22 mouse cellular contexts compared by ENCODE assay signal in genomic region chr10:75536123-75536522, GRCm38 (mm10). TPM values are rescaled to one million over a fixed set of nuclear protein-coding genes. Genes with fewer than 3 reads are reported as not detected.
A peak's percentile ranks its signal among the peaks of the same experiment; 100 is the strongest.
DNase-seq lines count a peak whose midpoint lies in the region; ATAC-seq and TF ChIP-seq lines count a peak whose summit lies in the region.
"Had no signal": no experiment of that assay in that cellular context is flagged by ENCODE, and none has a peak within 500 bp of the region (broad histone marks: within the 10 kb centered on the region; RNA-seq: fewer than 3 reads in every experiment).

No protein-coding gene starts in this region.

- H3K27ac ChIP-seq in spleen, adult 2 months (ENCODE audit: insufficient read depth, low read length): peak overlapping the region; percentile 63
- H3K27ac ChIP-seq: embryonic facial prominence, embryonic 13.5 days; hindbrain, embryonic 10.5 days; limb, embryonic 13.5 days; liver, embryonic 15.5 days; midbrain, embryonic 13.5 days; neural tube, embryonic 13.5 days; stomach, embryonic 15.5 days had no signal

- no peak for TF ChIP-seq POLR2A in spleen, adult 2 months (IDR thresholded peaks at IDR 0.05; ENCODE audit: low read depth, low read length)

- no peak overlapping the region for H3K4me3 ChIP-seq in spleen, adult 2 months (ENCODE audit: extremely low read depth, insufficient read depth, insufficient read length)
- H3K4me3 ChIP-seq: embryonic facial prominence, embryonic 13.5 days; heart, embryonic 12.5 days; hindbrain, embryonic 10.5 days; limb, embryonic 13.5 days; liver, embryonic 15.5 days; midbrain, embryonic 13.5 days; neural tube, embryonic 13.5 days; stomach, embryonic 15.5 days had no signal

- DNase-seq in heart, adult 11 months: peak; percentile 75
- no peak for DNase-seq in heart, postnatal 4 days
- peak in 1 of 2 experiments; percentile 30 for DNase-seq in spleen, adult 2 months (ENCODE audit: low read depth in 1 of 2, low spot score in 2 of 2)
- no peak for DNase-seq in spleen, postnatal 14 days (ENCODE audit: low spot score in 2 of 2)
- DNase-seq in thymus, postnatal 14 days: peak; percentile 34
- no peak for DNase-seq in embryo, embryonic 11 days
- DNase-seq in frontal cortex, postnatal 36 days (ENCODE audit: low spot score in 2 of 2): no peak
- DNase-seq: adrenal gland, adult 8-10 months; cerebellum, adult 9-11 months; kidney, adult 9 months; kidney, postnatal 36 days; layer of hippocampus, adult 9-11 months had no signal

- no peak for TF ChIP-seq CTCF in spleen, adult 2 months (IDR thresholded peaks at IDR 0.05; ENCODE audit: extremely low read depth, insufficient read depth, insufficient read length, insufficient replicate concordance)

- WGBS in spleen, adult 2 months: 64% methylated on average over 5 of the region's 5 CpGs

- H3K36me3 ChIP-seq in spleen, adult 2 months (ENCODE audit: control insufficient read depth, insufficient read depth, low read length): peaks cover 17% of the 10 kb centered on the region

- no peaks in the 10 kb centered on the region; the same call in 1 of the 2 replicates for H3K4me1 ChIP-seq in spleen, adult 2 months (ENCODE audit: control insufficient read depth, insufficient read depth, insufficient read length)
- H3K4me1 ChIP-seq: embryonic facial prominence, embryonic 13.5 days; hindbrain, embryonic 10.5 days; limb, embryonic 13.5 days; liver, embryonic 15.5 days; midbrain, embryonic 13.5 days; neural tube, embryonic 13.5 days; stomach, embryonic 15.5 days had no signal

- H3K27me3 ChIP-seq in spleen, adult 2 months (ENCODE audit: control insufficient read depth, insufficient read depth, low read length): no peaks in the 10 kb centered on the region
- H3K27me3 ChIP-seq: embryonic facial prominence, embryonic 13.5 days; heart, embryonic 12.5 days; limb, embryonic 13.5 days; liver, embryonic 15.5 days; midbrain, embryonic 13.5 days; neural tube, embryonic 13.5 days; stomach, embryonic 15.5 days had no signal

- ATAC-seq in activated CD4-positive, CD25-positive, alpha-beta regulatory T cell, adult 4 months: peak; percentile 59
- ATAC-seq: forebrain, embryonic 16.5 days; midbrain, embryonic 13.5 days had no signal

RNA-seq across cellular contexts. Expression of gene Gucd1, which starts 18.4 kb away (rescaled TPM):
- total RNA-seq in heart, postnatal 4 days (2021): 10 to 100 TPM; 36.4 to 42.8 TPM
- 87.2 and 96.1 TPM in 2 replicates for polyA plus RNA-seq in spleen, adult 2 months (2012; rRNA removed)
- 10 to 100 TPM; 11.7 to 17.0 TPM for polyA plus RNA-seq in activated CD4-positive, CD25-positive, alpha-beta regulatory T cell, adult 4 months (2017; shearing (Covaris generic))

RNA-seq across cellular contexts. Expression of gene Snrpd3, which starts 18.8 kb away (rescaled TPM):
- total RNA-seq in heart, postnatal 4 days (2021): 100 to 1,000 TPM in 1 of 2 experiments, 10 to 100 TPM in 1; 94.4 to 103 TPM
- 12.8 and 13.2 TPM in 2 replicates for polyA plus RNA-seq in spleen, adult 2 months (2012; rRNA removed)
- 100 to 1,000 TPM; 133 to 205 TPM for polyA plus RNA-seq in activated CD4-positive, CD25-positive, alpha-beta regulatory T cell, adult 4 months (2017; shearing (Covaris generic))

RNA-seq across cellular contexts. Expression of gene Lrrc75b, which starts 24.0 kb away (rescaled TPM):
- 1 to 10 TPM; 1.5 TPM for total RNA-seq in heart, postnatal 4 days (2021)
- polyA plus RNA-seq in spleen, adult 2 months (2012; rRNA removed): 1.3 and 1.7 TPM in 2 replicates
- polyA plus RNA-seq in activated CD4-positive, CD25-positive, alpha-beta regulatory T cell, adult 4 months (2017; shearing (Covaris generic)): under 1 TPM; 0.45 to 0.65 TPM

RNA-seq across cellular contexts. Expression of gene Ggt1, which starts 25.3 kb away (rescaled TPM):
- total RNA-seq in heart, postnatal 4 days (2021): under 1 TPM in 1 of 2 experiments, not detected in 1; 0.38 TPM
- 15.5 and 19.1 TPM in 2 replicates for polyA plus RNA-seq in spleen, adult 2 months (2012; rRNA removed)
- 1 to 10 TPM; 2.1 to 3.1 TPM for polyA plus RNA-seq in activated CD4-positive, CD25-positive, alpha-beta regulatory T cell, adult 4 months (2017; shearing (Covaris generic))

RNA-seq across cellular contexts. Expression of gene Ggt5, which starts 53.0 kb away (rescaled TPM):
- total RNA-seq in heart, postnatal 4 days (2021): 1 to 10 TPM; 8.4 to 9.3 TPM
- polyA plus RNA-seq in spleen, adult 2 months (2012; rRNA removed): 60.0 and 70.9 TPM in 2 replicates
- polyA plus RNA-seq in activated CD4-positive, CD25-positive, alpha-beta regulatory T cell, adult 4 months (2017; shearing (Covaris generic)): under 1 TPM; 0.15 to 0.64 TPM

Comparison
In these comparisons a context has a peak if more than half of its experiments do, and no peak if none do; other contexts are left out.
1. DNase-seq: peak in heart, adult 11 months (single experiment) and thymus, postnatal 14 days (single experiment); none in heart, postnatal 4 days (single experiment), spleen, postnatal 14 days (0 of 2), embryo, embryonic 11 days (single experiment) and frontal cortex, postnatal 36 days (0 of 2).